Mouse (Mus musculus) limb, embryonic 10.5 days (tissue): Measurements from ENCODE around the gene Pus7. TPM values are rescaled to one million over a fixed set of nuclear protein-coding genes. Genes with fewer than 3 reads are reported as not detected.
"Not testable (repeated sequence)": the region's sequence is repeated elsewhere in the genome, so short reads cannot be mapped to it uniquely, and the experiment has no call there.

Experiments
- DNase-seq: peaks from one replicate; pipeline ENCODE4 v3.0.0-alpha.2; 2017; ENCODE audit warnings: low spot score
- H3K27ac ChIP-seq: fragments of 300-500 bp; sonication (generic); 2 replicates; pipeline ENCODE4 v1.5.1; 2016; ENCODE audit warnings: mild to moderate bottlenecking
- H3K27me3 ChIP-seq: fragments of 300-500 bp; sonication (generic); 2 replicates; pipeline ENCODE4 v1.6.1; 2016; ENCODE audit warnings: low read depth, mild to moderate bottlenecking; ENCODE audit not compliant: poor library complexity, severe bottlenecking
- H3K36me3 ChIP-seq: fragments of 300-500 bp; sonication (generic); 2 replicates; pipeline ENCODE4 v1.6.1; 2016; ENCODE audit warnings: mild to moderate bottlenecking, moderate library complexity
- H3K4me1 ChIP-seq: fragments of 300-500 bp; sonication (generic); 2 replicates; pipeline ENCODE4 v1.6.1; 2016
- H3K4me3 ChIP-seq: fragments of 300-500 bp; sonication (generic); 2 replicates; pipeline ENCODE4 v1.5.1; 2016; ENCODE audit warnings: mild to moderate bottlenecking, moderate library complexity
- H3K9me3 ChIP-seq: fragments of 300-500 bp; sonication (generic); replicated peaks from 2 replicates; pipeline ENCODE4 v1.6.1; 2016; ENCODE audit warnings: mild to moderate bottlenecking
- WGBS: fragments of 180-500 bp; shearing (Covaris S2); methylation state at CpG from one replicate; pipeline ENCODE4 v1.1.7; 2016; 5-methylcytosine and 5-hydroxymethylcytosine counted together
- polyA plus RNA-seq: library from polyadenylated mRNA; unstranded; fragments of >200 nt; fragmentation: Nextera tagmentation; extraction: Ambion mirVana; gene quantifications from 2 replicates; pipeline ENCODE4 v1.2.1, GENCODE M21; 2016

The Pus7 gene
- polyA plus RNA-seq, 1 experiment from 2014 or later, result 41.0 TPM

DNA sequence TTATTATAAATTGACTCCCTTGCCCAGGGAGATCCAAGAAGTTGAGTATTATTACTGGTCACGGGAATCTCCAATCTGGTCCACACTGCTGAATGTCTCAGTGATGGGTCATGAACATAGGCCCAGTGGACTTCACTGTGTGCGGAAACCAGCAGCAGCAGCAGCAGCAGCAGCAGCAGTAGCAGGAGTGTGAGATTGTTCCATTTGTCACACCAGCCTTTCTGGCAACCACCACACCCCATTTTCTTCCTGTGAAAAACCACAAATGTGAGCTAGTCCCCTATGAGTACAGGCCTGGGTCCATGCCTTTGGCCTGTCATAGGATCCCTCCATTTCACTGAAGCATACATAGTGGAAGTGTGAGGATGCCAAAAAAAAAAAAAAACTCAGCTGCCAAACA is 61.6 kb downstream of the Pus7 start:
- no peaks in the 10 kb centered on the region for H3K4me1 ChIP-seq
- H3K36me3 ChIP-seq, result no peaks in the 10 kb centered on the region
- H3K4me3 ChIP-seq, result no peak overlapping the region
- H3K27ac ChIP-seq, result no peak overlapping the region
- no peak for DNase-seq
- H3K27me3 ChIP-seq, result no peaks in the 10 kb centered on the region
- WGBS, result 94% methylated on average over 2 of the region's 2 CpGs
- H3K9me3 ChIP-seq, result 0 out of 2 replicates have a peak, but pooled peaks cover 2% of the 10 kb centered on the region

DNA sequence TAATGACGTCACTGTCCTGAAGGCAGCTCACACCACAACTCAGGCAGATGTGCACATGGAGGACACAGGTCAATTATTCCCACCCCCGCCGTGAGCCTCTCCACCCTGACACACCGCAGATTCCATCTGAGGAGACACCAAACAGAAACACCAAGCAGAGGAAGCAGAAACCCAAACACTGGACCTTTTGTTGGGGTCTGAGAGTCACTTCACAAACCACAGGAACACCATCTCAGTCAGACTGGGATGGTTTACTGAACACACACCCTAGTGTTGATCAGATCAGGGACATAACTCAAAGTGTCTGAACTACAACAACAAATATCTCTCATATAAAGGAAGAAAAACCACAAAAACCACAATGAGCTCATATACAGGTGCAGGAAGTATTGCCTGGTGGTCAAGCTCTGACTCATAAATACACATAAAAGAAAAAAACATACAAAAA is 64.6 kb downstream of the Pus7 start:
- Histone ChIP-seq H3K4me1 (no peaks in the 10 kb centered on the region), H3K27ac (no peak overlapping the region), H3K4me3 (no peak overlapping the region), H3K9me3 (no peaks in the 10 kb centered on the region), H3K27me3 (no peaks in the 10 kb centered on the region), H3K36me3 (no peaks in the 10 kb centered on the region)
- no peak for DNase-seq
- WGBS, result 81% methylated on average over 4 of the region's 4 CpGs

DNA sequence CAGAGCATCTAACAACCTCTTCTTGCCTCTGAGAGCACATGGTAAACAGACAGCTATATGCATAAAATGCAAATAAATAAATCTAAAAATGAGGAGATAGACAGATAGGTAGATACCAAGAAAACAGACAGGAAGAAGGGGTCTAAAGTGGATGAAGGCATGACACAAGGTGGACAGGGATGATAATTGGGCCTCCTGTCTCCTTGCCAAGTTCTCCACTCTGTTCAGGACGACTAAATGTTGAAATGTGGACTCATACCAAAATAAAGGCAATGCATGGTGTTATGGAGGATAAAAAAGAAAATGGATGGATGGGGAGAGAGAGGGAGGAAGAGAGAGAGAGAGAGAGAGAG is 65.4 kb downstream of the Pus7 start:
- H3K9me3 ChIP-seq, result no peaks in the 10 kb centered on the region
- peaks cover under 1% of the 10 kb centered on the region; the same call in 1 of the 2 replicates for H3K4me1 ChIP-seq
- H3K4me3 ChIP-seq, result no peak overlapping the region
- no peaks in the 10 kb centered on the region for H3K27me3 ChIP-seq
- no peak overlapping the region for H3K27ac ChIP-seq
- 60% methylated on average over 1 of the region's 1 CpGs for WGBS
- no peak for DNase-seq
- no peaks in the 10 kb centered on the region for H3K36me3 ChIP-seq

DNA sequence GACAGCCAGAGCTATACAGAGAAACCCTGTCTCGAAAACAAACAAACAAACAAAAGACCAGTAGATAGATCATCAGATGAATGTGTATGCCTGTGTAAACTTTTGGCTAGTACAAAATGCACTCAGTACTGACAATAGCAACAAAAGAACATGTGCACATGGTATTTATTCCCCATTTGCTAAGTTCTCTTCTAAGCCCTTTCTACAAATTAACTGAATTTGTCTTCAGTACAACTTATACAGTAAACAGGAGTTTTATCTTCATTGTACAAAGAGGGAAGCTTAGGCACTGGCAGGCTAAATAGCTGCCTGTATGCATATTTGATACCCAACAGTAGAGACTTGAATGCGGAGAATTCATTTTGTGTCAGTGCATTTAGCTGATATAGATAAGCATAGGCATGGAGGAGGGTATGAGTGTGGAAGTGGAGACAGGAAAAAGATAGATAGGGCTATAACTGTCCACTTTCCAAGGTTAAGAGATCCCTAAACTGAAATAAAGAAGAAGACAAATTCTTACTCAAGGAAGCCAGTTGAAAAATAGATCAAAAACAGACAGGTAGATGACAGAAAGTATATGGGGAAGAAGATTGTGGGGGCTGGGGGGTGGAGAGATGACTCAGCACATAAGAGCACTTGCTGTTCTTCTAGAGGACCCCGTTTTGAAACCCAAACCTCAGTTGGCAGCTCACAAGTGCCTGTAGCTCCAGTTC is 65.9 kb downstream of the Pus7 start:
- H3K36me3 ChIP-seq, result no peaks in the 10 kb centered on the region
- no peaks in the 10 kb centered on the region for H3K9me3 ChIP-seq
- WGBS, result 85% methylated on average over 3 of the region's 3 CpGs
- H3K4me3 ChIP-seq, result no peak overlapping the region
- peaks cover 6% of the 10 kb centered on the region; the same call in 1 of the 2 replicates for H3K4me1 ChIP-seq
- DNase-seq, result no peak
- no peaks in the 10 kb centered on the region for H3K27me3 ChIP-seq
- no peak overlapping the region for H3K27ac ChIP-seq

DNA sequence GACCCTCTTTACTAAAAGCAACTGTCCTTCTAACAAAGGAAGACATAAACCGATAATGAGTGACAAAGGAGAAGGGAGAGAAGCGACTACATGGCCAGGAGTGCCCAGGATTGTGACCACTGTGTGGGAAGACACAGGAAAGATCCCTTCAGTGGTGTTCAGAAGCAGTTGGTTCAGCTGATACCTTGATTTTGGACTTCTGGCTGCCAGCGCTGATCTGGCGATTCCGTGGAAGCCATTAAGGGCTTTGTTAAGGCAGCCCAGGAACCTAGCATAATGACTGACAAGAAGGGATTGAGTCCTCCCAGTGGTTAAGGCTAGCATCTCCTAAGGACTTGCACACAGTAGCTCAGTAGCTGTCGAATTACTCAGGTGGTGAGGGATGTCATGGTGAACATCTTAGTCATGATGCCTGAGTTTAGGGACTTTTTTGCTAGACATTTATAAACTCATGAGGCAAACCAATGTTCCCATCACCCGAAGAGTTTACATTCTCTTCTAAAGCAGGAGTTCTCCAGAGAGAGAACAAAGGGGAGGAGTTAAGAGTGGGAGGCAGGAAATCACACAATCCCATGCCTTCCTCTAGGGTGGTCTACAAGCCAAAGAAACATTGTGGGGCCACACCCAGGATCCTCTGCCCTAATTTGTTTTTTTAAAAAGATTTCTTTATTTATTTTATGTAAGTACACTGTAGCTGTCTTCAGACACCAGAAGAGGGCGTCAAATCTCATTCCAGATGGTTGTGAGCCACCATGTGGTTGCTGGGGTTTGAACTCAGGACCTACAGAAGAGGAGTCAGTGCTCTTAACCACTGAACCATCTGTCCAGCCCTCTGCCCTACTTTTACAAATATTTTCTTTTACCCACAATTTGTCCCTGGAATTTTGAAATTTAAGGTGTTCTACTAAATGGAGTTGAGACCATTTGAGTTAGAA is 69.8 kb downstream of the Pus7 start:
- Histone ChIP-seq H3K36me3 (peaks cover 26% of the 10 kb centered on the region), H3K27ac (peak overlapping the region; percentile 87), H3K4me3 (peak overlapping the region; percentile 70; the same call in 1 of the 2 replicates), H3K27me3 (no peaks in the 10 kb centered on the region), H3K4me1 (peaks cover 6% of the 10 kb centered on the region; the same call in 1 of the 2 replicates), H3K9me3 (peaks cover 15% of the 10 kb centered on the region)
- 92% methylated on average over 8 of the region's 8 CpGs for WGBS
- DNase-seq, result no peak

DNA sequence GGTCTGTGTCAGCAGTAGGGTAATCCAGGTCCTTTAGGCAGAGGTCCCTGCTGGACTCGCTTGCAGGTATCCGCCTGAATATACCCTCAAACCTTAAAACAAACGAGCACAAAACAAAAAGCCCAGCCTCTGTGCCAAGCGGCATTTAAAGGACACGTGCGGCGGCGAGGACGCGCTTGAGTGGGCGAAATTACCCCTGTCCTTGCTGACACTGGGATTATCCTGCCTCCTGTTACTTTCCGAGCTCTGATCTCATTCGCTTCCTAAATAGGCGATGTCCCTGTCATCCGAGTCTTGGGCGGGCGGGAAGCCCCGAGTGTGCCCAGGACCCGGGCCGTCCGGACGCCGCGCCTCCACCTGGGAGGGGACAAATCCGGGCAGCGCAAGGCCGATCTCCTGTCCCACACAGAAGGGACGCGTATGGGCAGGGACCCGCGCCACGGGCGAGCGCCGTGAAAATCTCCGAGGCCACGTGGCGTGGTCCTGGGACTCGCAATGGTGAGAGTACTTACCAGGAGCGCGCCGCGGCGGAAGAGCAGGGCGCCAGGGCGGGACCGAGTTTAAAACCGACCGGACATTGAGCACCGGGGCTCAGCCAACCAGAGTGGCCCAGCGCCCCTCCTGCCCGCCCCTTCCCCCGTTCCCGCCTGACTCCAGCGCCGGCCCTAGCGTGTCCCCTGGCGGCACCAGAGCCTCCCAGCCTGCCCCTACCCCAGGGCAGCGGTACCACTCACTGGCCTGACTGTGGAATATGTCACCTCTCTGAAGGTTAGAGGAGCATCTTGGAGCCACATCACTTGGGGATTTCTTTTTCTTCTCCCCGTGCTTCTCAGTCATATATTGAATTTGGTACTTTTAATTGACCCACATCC is 71.1 kb downstream of the Pus7 start:
- 7% methylated on average over 60 of the region's 60 CpGs for WGBS
- peaks cover 39% of the 10 kb centered on the region for H3K36me3 ChIP-seq
- H3K4me3 ChIP-seq, result peak overlapping the region; percentile 70
- H3K4me1 ChIP-seq, result peaks cover 6% of the 10 kb centered on the region; the same call in 1 of the 2 replicates
- H3K9me3 ChIP-seq, result peaks cover 25% of the 10 kb centered on the region
- H3K27ac ChIP-seq, result peak overlapping the region; percentile 87
- peak; percentile 84 for DNase-seq
- H3K27me3 ChIP-seq, result no peaks in the 10 kb centered on the region

DNA sequence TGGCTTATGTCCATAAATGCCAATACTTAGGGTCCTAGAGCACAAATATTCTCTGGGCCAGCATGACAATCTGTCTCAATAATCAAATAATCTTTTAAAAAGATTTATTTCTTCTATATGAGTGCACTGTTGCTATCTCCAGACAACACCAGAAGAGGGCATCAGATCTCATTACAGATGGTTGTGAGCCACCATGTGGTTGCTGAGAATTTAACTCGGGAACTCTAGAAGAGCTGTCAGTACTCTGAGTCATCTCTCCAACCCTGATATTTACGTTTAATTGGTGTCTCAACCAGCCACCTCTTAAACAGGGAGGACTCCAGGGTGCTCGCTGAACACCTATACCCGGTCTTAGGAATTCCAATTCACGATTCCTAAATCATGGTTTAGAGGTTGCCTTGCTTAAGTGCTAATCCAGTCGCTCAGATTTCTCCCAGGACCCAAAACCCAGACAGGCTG is 71.8 kb downstream of the Pus7 start:
- not testable (repeated sequence) for H3K4me1 ChIP-seq, H3K27me3 ChIP-seq, DNase-seq
- peaks cover 46% of the 10 kb centered on the region for H3K36me3 ChIP-seq
- WGBS, result 76% methylated on average over 6 of the region's 6 CpGs
- H3K27ac ChIP-seq, result peak overlapping the region; percentile 87
- peaks cover 30% of the 10 kb centered on the region for H3K9me3 ChIP-seq
- H3K4me3 ChIP-seq, result peak overlapping the region; percentile 70

DNA sequence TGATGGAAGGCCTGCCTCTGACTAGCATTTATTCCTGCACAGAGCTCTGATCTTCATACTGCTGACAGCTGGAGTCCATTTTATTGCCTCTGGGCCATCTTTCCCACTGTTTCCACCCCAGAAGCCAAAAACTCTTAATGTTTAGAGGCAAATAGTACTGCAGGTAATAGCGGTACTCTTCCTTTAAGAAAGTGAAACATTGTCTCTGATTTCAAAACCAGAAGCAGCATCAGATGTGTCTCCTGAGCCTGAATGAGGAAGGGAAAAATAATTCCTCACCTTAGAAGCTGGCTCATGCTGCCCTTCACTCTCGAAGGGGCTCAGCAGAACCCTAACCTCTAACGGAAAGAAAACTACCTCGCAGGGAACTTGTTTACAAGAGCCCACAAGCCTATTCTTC is 72.3 kb downstream of the Pus7 start:
- 98% methylated on average over 4 of the region's 4 CpGs for WGBS
- H3K9me3 ChIP-seq, result peaks cover 33% of the 10 kb centered on the region
- peaks cover 50% of the 10 kb centered on the region for H3K36me3 ChIP-seq
- H3K27ac ChIP-seq, result no peak overlapping the region
- no peaks in the 10 kb centered on the region for H3K27me3 ChIP-seq
- H3K4me1 ChIP-seq, result peaks cover 6% of the 10 kb centered on the region; the same call in 1 of the 2 replicates
- H3K4me3 ChIP-seq, result peak overlapping the region; percentile 70; the same call in 1 of the 2 replicates
- DNase-seq, result no peak

DNA sequence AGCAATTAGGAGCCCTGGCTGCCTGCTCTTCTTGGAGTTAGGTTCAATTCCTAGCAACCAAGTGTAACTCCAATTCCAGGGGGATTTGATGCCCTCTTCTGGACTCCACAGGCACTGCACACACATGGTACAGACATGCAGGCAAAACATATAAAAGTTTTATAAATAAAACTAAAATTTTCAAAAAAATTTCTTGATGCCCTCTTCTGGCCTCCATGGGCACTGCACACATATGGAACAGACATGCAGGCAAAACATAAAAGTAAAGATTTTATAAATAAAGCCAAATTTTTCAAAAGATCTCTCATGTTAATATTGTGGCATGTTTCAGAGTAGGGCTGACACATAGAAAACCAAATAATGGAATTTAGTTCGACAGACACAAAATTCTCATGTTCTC is 73.8 kb downstream of the Pus7 start:
- WGBS, result 98% methylated on average over 1 of the region's 1 CpGs
- peaks cover 36% of the 10 kb centered on the region for H3K9me3 ChIP-seq
- H3K4me1 ChIP-seq, result peaks cover 6% of the 10 kb centered on the region; the same call in 1 of the 2 replicates
- no peak for DNase-seq
- H3K4me3 ChIP-seq, result no peak overlapping the region
- H3K36me3 ChIP-seq, result peaks cover 61% of the 10 kb centered on the region
- no peak overlapping the region for H3K27ac ChIP-seq
- H3K27me3 ChIP-seq, result no peaks in the 10 kb centered on the region

DNA sequence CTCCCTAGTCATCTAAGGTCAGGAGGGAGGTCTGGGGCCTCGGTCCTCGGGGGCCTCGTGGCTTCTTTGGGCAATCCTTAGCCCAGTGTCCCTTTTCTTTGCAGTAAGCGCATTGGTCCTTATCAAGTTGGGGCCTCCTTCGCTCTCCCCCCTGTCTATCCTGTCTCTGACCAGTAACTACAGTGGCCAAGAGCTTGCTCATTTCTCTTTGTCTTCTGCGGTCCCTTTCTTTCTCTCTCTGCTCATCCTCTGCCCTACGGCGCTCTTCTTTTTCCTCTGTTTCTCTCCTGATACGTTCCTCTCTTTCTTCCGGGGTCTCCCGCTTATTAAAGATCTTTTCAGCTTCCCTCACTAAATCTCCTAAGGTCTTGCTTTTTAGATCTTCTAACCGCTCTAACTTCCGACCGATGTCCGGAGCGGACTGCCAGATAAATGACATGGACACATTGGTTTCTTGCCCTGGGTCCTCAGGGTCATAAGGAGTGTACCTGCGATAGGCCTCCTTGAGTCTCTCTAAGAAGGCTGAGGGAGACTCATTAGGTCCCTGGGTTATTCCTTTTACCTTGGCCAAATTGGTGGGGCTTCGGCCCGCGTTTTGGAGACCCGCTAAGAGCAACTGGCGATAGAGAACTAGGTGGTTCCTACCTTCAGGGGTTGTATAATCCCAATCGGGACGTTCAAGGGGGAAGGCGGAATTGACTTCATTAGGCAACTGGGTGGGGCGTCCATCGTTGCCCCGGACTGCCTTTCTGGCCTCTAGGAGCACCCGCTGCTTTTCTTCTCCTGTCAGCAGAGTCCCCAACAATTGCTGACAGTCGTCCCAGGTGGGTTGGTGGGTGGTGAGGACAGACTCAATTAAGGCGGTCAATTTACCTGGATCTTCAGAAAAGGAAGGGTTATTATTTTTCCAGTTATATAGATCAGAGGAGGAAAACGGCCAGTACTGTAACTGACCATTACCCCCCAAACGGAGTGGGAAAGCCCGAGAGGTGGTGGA is 76.6 kb downstream of the Pus7 start:
- H3K4me1 ChIP-seq, H3K27me3 ChIP-seq, H3K4me3 ChIP-seq, DNase-seq, H3K27ac ChIP-seq: not testable (repeated sequence)
- Histone ChIP-seq H3K36me3 (peaks cover 87% of the 10 kb centered on the region), H3K9me3 (peaks cover 55% of the 10 kb centered on the region)
- 97% methylated on average over 34 of the region's 34 CpGs for WGBS

DNA sequence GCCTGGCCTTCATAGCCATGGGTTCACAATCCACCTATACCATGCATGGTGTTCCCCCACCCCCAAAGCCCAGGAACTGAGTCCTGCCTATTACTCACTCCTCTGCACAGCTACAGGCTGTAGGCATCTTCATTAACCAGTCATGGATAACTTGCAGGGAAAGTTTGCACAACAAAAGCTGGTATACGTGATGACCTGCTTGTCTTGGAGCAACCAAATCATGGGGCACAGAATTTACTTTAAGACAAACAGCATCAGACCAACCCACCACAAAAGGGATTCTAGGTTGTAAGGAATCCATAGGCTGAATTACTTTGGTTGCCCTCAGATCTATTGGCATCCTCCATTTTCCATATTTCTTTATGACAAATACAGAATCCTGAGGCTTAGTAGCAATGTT is 86.1 kb downstream of the Pus7 start:
- 86% methylated on average over 1 of the region's 1 CpGs for WGBS

More for the DNA sequence above, 86.1 kb downstream of the Pus7 start:
- Histone ChIP-seq H3K27me3 (no peaks in the 10 kb centered on the region), H3K36me3 (peaks cover 67% of the 10 kb centered on the region), H3K9me3 (peaks cover 12% of the 10 kb centered on the region; the same call in 1 of the 2 replicates), H3K27ac (no peak overlapping the region), H3K4me1 (no peaks in the 10 kb centered on the region), H3K4me3 (no peak overlapping the region)
- no peak for DNase-seq
